Mouse (Mus musculus) spleen, postnatal 14 days (tissue): ENCODE measurements around the gene Rbl2.

Experiments
- DNase-seq, 2 experiments: peaks; one replicate each; pipeline ENCODE4 v3.0.0; 2021 to 2022; ENCODE audit warnings: low spot score in 2 of 2

Gene Rbl2

GRCm38 (mm10) chr8:91106271-91106670 lies 36.4 kb downstream of the Rbl2 start:
- DNase-seq = no peak

GRCm38 (mm10) chr8:91111868-91112477 lies 42.1 kb downstream of the Rbl2 start:
- no peak for DNase-seq

- no peak for DNase-seq
Measured at GRCm38 (mm10) chr8:91114428-91114827, 44.6 kb downstream of the Rbl2 start.

- DNase-seq = no peak
Measured at GRCm38 (mm10) chr8:91114910-91115309, 45.1 kb downstream of the Rbl2 start.

- no peak for DNase-seq
Measured at GRCm38 (mm10) chr8:91117537-91117936, 47.7 kb downstream of the Rbl2 start.

- DNase-seq = no peak
Measured at GRCm38 (mm10) chr8:91118131-91118530, 48.3 kb downstream of the Rbl2 start.

- DNase-seq = no peak
Measured at GRCm38 (mm10) chr8:91124315-91124714, 54.5 kb downstream of the Rbl2 start.

- DNase-seq = no peak
Measured at GRCm38 (mm10) chr8:91126786-91127185, 56.9 kb downstream of the Rbl2 start.

GRCm38 (mm10) chr8:91132731-91133130 lies 62.9 kb downstream of the Rbl2 start:
- no peak for DNase-seq

GRCm38 (mm10) chr8:91133441-91134069 lies 63.7 kb downstream of the Rbl2 start:
- no peak for DNase-seq

- peak; percentile 87 to 94 for DNase-seq
Measured at GRCm38 (mm10) chr8:91134070-91134475, 64.2 kb downstream of the Rbl2 start.

- no peak for DNase-seq
Measured at GRCm38 (mm10) chr8:91134659-91135058, 64.8 kb downstream of the Rbl2 start.

- DNase-seq = no peak
Measured at GRCm38 (mm10) chr8:91135308-91136181, 65.7 kb downstream of the Rbl2 start.

GRCm38 (mm10) chr8:91140828-91141227 lies 71.0 kb downstream of the Rbl2 start:
- no peak for DNase-seq

GRCm38 (mm10) chr8:91147715-91148114 lies 77.9 kb downstream of the Rbl2 start:
- peak in 1 of 2 experiments; percentile 10 for DNase-seq

- no peak for DNase-seq
Measured at GRCm38 (mm10) chr8:91148643-91149178, 78.9 kb downstream of the Rbl2 start.

- DNase-seq = no peak
Measured at GRCm38 (mm10) chr8:91149298-91149697, 79.4 kb downstream of the Rbl2 start.

- no peak for DNase-seq
Measured at GRCm38 (mm10) chr8:91151531-91151930, 81.7 kb downstream of the Rbl2 start.

- DNase-seq = no peak
Measured at GRCm38 (mm10) chr8:91153831-91154230, 84.0 kb downstream of the Rbl2 start.

GRCm38 (mm10) chr8:91154564-91154963 lies 84.7 kb downstream of the Rbl2 start:
- peak in 1 of 2 experiments; percentile 12 for DNase-seq

GRCm38 (mm10) chr8:91158617-91159016 lies 88.8 kb downstream of the Rbl2 start:
- DNase-seq = no peak
